Mouse (Mus musculus) heart, embryonic 13.5 days (tissue): ENCODE results near the gene Rcsd1. TPM values are rescaled to one million over a fixed set of nuclear protein-coding genes. Genes with fewer than 3 reads are reported as not detected.

Experiments used
- ATAC-seq: fragments of 200-750 bp; cut with Nextera tagmentation; 2 replicates; pipeline ENCODE4 v1.8.0; 2017; ENCODE audit warnings: moderate TSS enrichment; ENCODE audit not compliant: insufficient number of reproducible peaks, low FRiP score, low TSS enrichment; ENCODE audit errors: extremely low read depth
- H3K27ac ChIP-seq: fragments of 300-500 bp; sonication (generic); replicated peaks from 2 replicates; pipeline ENCODE4 v1.5.1; 2015; ENCODE audit warnings: moderate library complexity, mild to moderate bottlenecking, inconsistent platforms
- H3K27me3 ChIP-seq: fragments of 300-500 bp; sonication (generic); replicated peaks from 2 replicates; pipeline ENCODE4 v1.6.1; 2015; ENCODE audit warnings: mild to moderate bottlenecking, inconsistent platforms
- H3K36me3 ChIP-seq: fragments of 300-500 bp; sonication (generic); 2 replicates; pipeline ENCODE4 v1.6.1; 2015; ENCODE audit warnings: mild to moderate bottlenecking, inconsistent platforms
- H3K4me1 ChIP-seq: fragments of 300-500 bp; sonication (generic); 2 replicates; pipeline ENCODE4 v1.6.1; 2015; ENCODE audit warnings: inconsistent platforms
- H3K4me2 ChIP-seq: fragments of 300-500 bp; sonication (generic); 2 replicates; pipeline ENCODE4 v1.6.1; 2015; ENCODE audit warnings: inconsistent platforms, mild to moderate bottlenecking, moderate library complexity
- H3K4me3 ChIP-seq: fragments of 300-500 bp; sonication (generic); 2 replicates; pipeline ENCODE4 v1.5.1; 2015; ENCODE audit warnings: moderate library complexity, mild to moderate bottlenecking, inconsistent platforms
- H3K9ac ChIP-seq: fragments of 300-500 bp; sonication (generic); 2 replicates; pipeline ENCODE4 v1.6.1; 2015; ENCODE audit warnings: inconsistent platforms, mild to moderate bottlenecking, moderate library complexity
- H3K9me3 ChIP-seq: fragments of 300-500 bp; sonication (generic); 2 replicates; pipeline ENCODE4 v1.6.1; 2016; ENCODE audit warnings: inconsistent platforms
- WGBS: fragments of 180-500 bp; shearing (Covaris S2); methylation state at CpG from one replicate; pipeline ENCODE4 v1.1.7; 2015; ENCODE audit warnings: mixed read lengths; 5-methylcytosine and 5-hydroxymethylcytosine counted together
- microRNA-seq: library from miRNA; unstranded; fragments of <30 nt; microRNA quantifications from one replicate; pipeline ENCODE4, GENCODE M21; 2016
- polyA plus RNA-seq: library from polyadenylated mRNA; unstranded; fragments of >200 nt; fragmentation: Nextera tagmentation; extraction: Ambion mirVana; gene quantifications from 2 replicates; pipeline ENCODE4 v1.2.1, GENCODE M21; 2015

The Rcsd1 gene
- polyA plus RNA-seq, 1 experiment from 2014 or later: 83.9 TPM

- H3K9me3 ChIP-seq: no peaks in the 10 kb centered on the region
- H3K4me3 ChIP-seq: no peak overlapping the region
- no peak overlapping the region for H3K27ac ChIP-seq
- peaks cover 15% of the 10 kb centered on the region for H3K4me1 ChIP-seq
- no peak overlapping the region for H3K9ac ChIP-seq
- no peak overlapping the region for H3K4me2 ChIP-seq
- WGBS: 74% methylated on average over 10 of the region's 10 CpGs
- ATAC-seq: no peak
- peaks cover 89% of the 10 kb centered on the region for H3K36me3 ChIP-seq
- no peaks in the 10 kb centered on the region for H3K27me3 ChIP-seq
Measured at GRCm38 (mm10) chr1:165601775-165602280, 107.7 kb downstream of the Rcsd1 start.

Small RNA genes within 50 kb of the gene (microRNA-seq; reads per million reads assigned to microRNA genes)
- gene Gm44458: not detected

Other genes with a start within 250 kb of the Rcsd1 start
- gene Dcaf6, start 249.3 kb downstream of the Rcsd1 start, polyA plus RNA-seq: 15.2 and 17.2 TPM in 2 replicates
- gene Mpc2, start 249.1 kb downstream of the Rcsd1 start, polyA plus RNA-seq: 223 and 234 TPM in 2 replicates
- gene Adcy10, start 224.6 kb downstream of the Rcsd1 start, polyA plus RNA-seq: 0.03 TPM in 1 of 2 replicates, not detected in the other
- 106 and 116 TPM in 2 replicates for gene Mpzl1, start 75.2 kb downstream of the Rcsd1 start, polyA plus RNA-seq
- gene Creg1, start 54.0 kb upstream of the Rcsd1 start, polyA plus RNA-seq: 105 and 110 TPM in 2 replicates
- gene Cd247, start 78.9 kb upstream of the Rcsd1 start, polyA plus RNA-seq: 0.42 and 0.55 TPM in 2 replicates